In genomic region chr15:78210203-78210602, GRCm38 (mm10) we compare ENCODE assay signal across 28 mouse cellular contexts. TPM values are rescaled to one million over a fixed set of nuclear protein-coding genes. Genes with fewer than 3 reads are reported as not detected.
DNase-seq lines count a peak whose midpoint lies in the region; ATAC-seq and TF ChIP-seq lines count a peak whose summit lies in the region.
"Had no signal": no experiment of that assay in that cellular context is flagged by ENCODE, and none has a peak within 500 bp of the region (broad histone marks: within the 10 kb centered on the region; RNA-seq: fewer than 3 reads in every experiment).

No protein-coding gene starts in this region.

- H3K36me3 ChIP-seq in CH12.LX (replicated peaks in 1 of 2; ENCODE audit: control insufficient read depth in 1 of 2, insufficient read depth in 1 of 2, low read length in 1 of 2), result no peaks in the 10 kb centered on the region
- no peaks in the 10 kb centered on the region for H3K36me3 ChIP-seq in hindbrain, embryonic 10.5 days
- H3K36me3 ChIP-seq: embryonic facial prominence, embryonic 10.5 days; embryonic facial prominence, embryonic 13.5 days; forebrain, embryonic 12.5 days; G1E; heart, embryonic 10.5 days; heart, embryonic 13.5 days; hindbrain, embryonic 13.5 days; intestine, embryonic 15.5 days had no signal

- peak overlapping the region; percentile 28; the same call in 1 of the 2 replicates for H3K27ac ChIP-seq in CH12.LX (ENCODE audit: insufficient read depth, low read depth)
- H3K27ac ChIP-seq in hindbrain, embryonic 10.5 days, result no peak overlapping the region
- H3K27ac ChIP-seq: embryonic facial prominence, embryonic 10.5 days; embryonic facial prominence, embryonic 13.5 days; forebrain, embryonic 12.5 days; heart, adult 2 months; heart, embryonic 10.5 days; heart, embryonic 13.5 days; hindbrain, embryonic 13.5 days; intestine, embryonic 15.5 days had no signal

- peak; percentile 88 for DNase-seq in CH12.LX (ENCODE audit: extremely low read depth)
- DNase-seq in urinary bladder, postnatal 25 days (ENCODE audit: low spot score), result no peak
- no peak for DNase-seq in hindbrain, embryonic 10.5 days (ENCODE audit: low spot score)
- no peak for DNase-seq in thymus, postnatal 14 days
- DNase-seq: adrenal gland, adult 2 months; adrenal gland, postnatal 14 days; cerebellum, adult 11 months; cerebellum, adult 2 months; cerebellum, adult 9-11 months; cerebellum, postnatal 25 days; embryo, embryonic 11 days; gastrocnemius, postnatal 25 days; heart, adult 2 months; heart, postnatal 14 days; heart, postnatal 4 days had no signal

- H3K9ac ChIP-seq in CH12.LX (ENCODE audit: insufficient read depth, low read depth), result no peak overlapping the region
- H3K9ac ChIP-seq: embryonic facial prominence, embryonic 13.5 days; forebrain, embryonic 12.5 days; heart, embryonic 13.5 days; hindbrain, embryonic 13.5 days; intestine, embryonic 15.5 days had no signal

- H3K4me1 ChIP-seq in CH12.LX (ENCODE audit: control insufficient read depth in 1 of 2, insufficient read depth in 2 of 2), result peaks cover 29 to 35% of the 10 kb centered on the region in 2 experiments
- peaks cover 6% of the 10 kb centered on the region for H3K4me1 ChIP-seq in hindbrain, embryonic 10.5 days (replicated peaks)
- H3K4me1 ChIP-seq: embryonic facial prominence, embryonic 10.5 days; embryonic facial prominence, embryonic 13.5 days; forebrain, embryonic 12.5 days; heart, embryonic 10.5 days; heart, embryonic 13.5 days; intestine, embryonic 15.5 days had no signal

- in situ Hi-C loops in CH12.LX (cut with MboI; ENCODE audit: low pct_ligation_motif_present, low pct_unique_long_range_greater_than_20kb, low sequenced_read_pairs), result no loop called here

- H3K27me3 ChIP-seq in CH12.LX (replicated peaks), result no peaks in the 10 kb centered on the region
- peaks cover 8% of the 10 kb centered on the region for H3K27me3 ChIP-seq in hindbrain, embryonic 10.5 days (ENCODE audit: insufficient read depth, poor library complexity, severe bottlenecking)

- peak; percentile 58; the same call in 1 of the 2 replicates for ATAC-seq in common myeloid progenitor, adult 5-6 weeks (replicated peaks; ENCODE audit: low read depth, poor library complexity, severe bottlenecking)
- ATAC-seq in megakaryocyte progenitor cell, adult 5-6 weeks (replicated peaks; ENCODE audit: poor library complexity), result peak; percentile 50
- ATAC-seq: forebrain, embryonic 16.5 days; hindbrain, embryonic 16.5 days; intestine, embryonic 15.5 days had no signal

- TF ChIP-seq POLR2A in CH12.LX (IDR thresholded peaks at IDR 0.05; ENCODE audit: low read depth, low read length), result no peak

- H3K4me2 ChIP-seq in CH12.LX (ENCODE audit: insufficient read depth, low read depth, poor library complexity, severe bottlenecking), result no peak overlapping the region
- H3K4me2 ChIP-seq: embryonic facial prominence, embryonic 13.5 days; forebrain, embryonic 12.5 days; heart, embryonic 13.5 days; hindbrain, embryonic 13.5 days; intestine, embryonic 15.5 days had no signal

- TF ChIP-seq RAD21 in CH12.LX (IDR thresholded peaks at IDR 0.05; ENCODE audit: low read depth, low read length), result no peak

- H3K9me3 ChIP-seq in CH12.LX (replicated peaks; ENCODE audit: low read length), result peaks cover 10% of the 10 kb centered on the region
- H3K9me3 ChIP-seq in hindbrain, embryonic 10.5 days, result 0 out of 2 replicates have a peak, but pooled peaks cover 6% of the 10 kb centered on the region
- H3K9me3 ChIP-seq: forebrain, embryonic 12.5 days; G1E; heart, embryonic 10.5 days; hindbrain, embryonic 13.5 days; intestine, embryonic 15.5 days had no signal

- H3K4me3 ChIP-seq in CH12.LX (replicated peaks in 1 of 3; ENCODE audit: low read depth in 2 of 3, low read length in 2 of 3, poor library complexity in 1 of 3), result no peak overlapping the region
- no peak overlapping the region for H3K4me3 ChIP-seq in hindbrain, embryonic 10.5 days
- H3K4me3 ChIP-seq: embryonic facial prominence, embryonic 10.5 days; embryonic facial prominence, embryonic 13.5 days; erythroblast, embryonic 14.5 days; forebrain, embryonic 12.5 days; heart, adult 2 months; heart, embryonic 10.5 days; heart, embryonic 13.5 days; hindbrain, embryonic 13.5 days; intestine, embryonic 15.5 days had no signal

- dilution Hi-C loops in CH12.LX (cut with MboI; ENCODE audit: extremely low pct_ligation_motif_present, extremely low pct_unique_long_range_greater_than_20kb, low sequenced_read_pairs), result no loop called here

- no peak for TF ChIP-seq CTCF in CH12.LX (conservative IDR thresholded peaks at IDR 0.05 in 1 of 2, IDR thresholded peaks at IDR 0.05 in 1 of 2; ENCODE audit: low read depth in 2 of 2, low read length in 2 of 2)

- WGBS in hindbrain, embryonic 10.5 days, result 77% methylated on average over 4 of the region's 4 CpGs

- H3K79me2 ChIP-seq in CH12.LX (replicated peaks; ENCODE audit: control insufficient read depth, extremely low read depth, insufficient read depth, poor library complexity, severe bottlenecking), result no peaks in the 10 kb centered on the region

- peak; percentile 84 for TF ChIP-seq EP300 in CH12.LX (IDR thresholded peaks at IDR 0.05; ENCODE audit: low read length)

TF ChIP-seq in CH12.LX, 34 proteins besides CTCF, POLR2A, EP300 and RAD21 (continues in another document):
- TF ChIP-seq BHLHE40 (IDR thresholded peaks at IDR 0.05; ENCODE audit: low read depth, low read length), result peak; percentile 26; the same call in 1 of the 2 replicates
- no peak for TF ChIP-seq CHD1 (IDR thresholded peaks at IDR 0.05; ENCODE audit: low read depth, low read length)
- no peak for TF ChIP-seq KAT2A (IDR thresholded peaks at IDR 0.05; ENCODE audit: insufficient replicate concordance, low read length)
- TF ChIP-seq MAFK (IDR thresholded peaks at IDR 0.05; ENCODE audit: insufficient replicate concordance, low read length), result no peak
- TF ChIP-seq NRF1 (IDR thresholded peaks at IDR 0.05; ENCODE audit: low read depth, low read length), result no peak
- TF ChIP-seq CHD2 (IDR thresholded peaks at IDR 0.05; ENCODE audit: low read length), result peak; percentile 43; the same call in 1 of the 2 replicates
- TF ChIP-seq MYC (IDR thresholded peaks at IDR 0.05; ENCODE audit: low read depth, low read length), result no peak; the same call in 1 of the 2 replicates
- TF ChIP-seq TBP (conservative IDR thresholded peaks at IDR 0.05; ENCODE audit: low read depth, low read length), result no peak
- no peak for TF ChIP-seq ZMIZ1 (IDR thresholded peaks at IDR 0.05; ENCODE audit: low read depth, low read length)
- TF ChIP-seq UBTF (IDR thresholded peaks at IDR 0.05; ENCODE audit: low read depth, low read length), result no peak
- TF ChIP-seq ETS1 (conservative IDR thresholded peaks at IDR 0.05; ENCODE audit: low read depth, low read length), result peak; percentile 43
- TF ChIP-seq SMC3 (IDR thresholded peaks at IDR 0.05; ENCODE audit: low read depth, low read length), result no peak
- TF ChIP-seq JUN (IDR thresholded peaks at IDR 0.05; ENCODE audit: insufficient read depth, low read depth, low read length), result no peak
- no peak for TF ChIP-seq NELFE (IDR thresholded peaks at IDR 0.05; ENCODE audit: low read depth, low read length)
- peak; percentile 50; the same call in 1 of the 2 replicates for TF ChIP-seq ELF1 (IDR thresholded peaks at IDR 0.05; ENCODE audit: low read depth, low read length)
- peak; percentile 52; the same call in 1 of the 2 replicates for TF ChIP-seq TCF12 (IDR thresholded peaks at IDR 0.05; ENCODE audit: low read depth, low read length)
- no peak for TF ChIP-seq USF2 (conservative IDR thresholded peaks at IDR 0.05; ENCODE audit: low read depth, low read length)
- TF ChIP-seq USF1 (IDR thresholded peaks at IDR 0.05; ENCODE audit: low read depth, low read length), result no peak
- TF ChIP-seq JUND (conservative IDR thresholded peaks at IDR 0.05; ENCODE audit: low read depth, low read length), result no peak
- no peak for TF ChIP-seq ZNF384 (IDR thresholded peaks at IDR 0.05; ENCODE audit: low read depth, low read length)
- TF ChIP-seq MAX (IDR thresholded peaks at IDR 0.05; ENCODE audit: low read length), result no peak
- TF ChIP-seq HCFC1 (IDR thresholded peaks at IDR 0.05; ENCODE audit: low read depth, low read length), result no peak
- TF ChIP-seq SIN3A (IDR thresholded peaks at IDR 0.05; ENCODE audit: low read length), result 0 out of 2 replicates have a peak, but pooled peaks have one; percentile 32
- no peak for TF ChIP-seq E2F4 (IDR thresholded peaks at IDR 0.05; ENCODE audit: insufficient replicate concordance, low read depth, low read length)
- no peak for TF ChIP-seq RCOR1 (conservative IDR thresholded peaks at IDR 0.05; ENCODE audit: low read depth, low read length)
- no peak for TF ChIP-seq POLR2AphosphoS2 (IDR thresholded peaks at IDR 0.05; ENCODE audit: low read depth, low read length)
- TF ChIP-seq GABPA (IDR thresholded peaks at IDR 0.05; ENCODE audit: insufficient replicate concordance, low read depth, low read length), result no peak
- TF ChIP-seq PAX5 (IDR thresholded peaks at IDR 0.05; ENCODE audit: low read length), result no peak

RNA-seq across cellular contexts. Expression of gene Pvalb, which starts 4.0 kb away (rescaled TPM):
- 11.8 and 12.8 TPM in 2 replicates for total RNA-seq in CH12.LX (2012; rRNA removed)
- total RNA-seq in CH12.LX (2014; rRNA removed), result 10.0 and 11.4 TPM in 2 replicates
- 16.4 and 21.0 TPM in 2 replicates for polyA plus RNA-seq in CH12.LX (2012; ENCODE audit: insufficient read length, low read depth)
- not detected in 2 replicates for total RNA-seq in common myeloid progenitor, adult 5-6 weeks (2017)
- not detected in 2 replicates for total RNA-seq in megakaryocyte progenitor cell, adult 5-6 weeks (2015)
- total RNA-seq in megakaryocyte progenitor cell, adult 5-6 weeks (2017), result not detected in 2 replicates
- 0.39 and 0.52 TPM in 2 replicates for polyA plus RNA-seq in hindbrain, embryonic 10.5 days (2016; fragmentation: Nextera tagmentation; extraction: Ambion mirVana)
- total RNA-seq: adrenal gland, adult 2 months; adrenal gland, postnatal 14 days; G1E had no signal
- polyA plus RNA-seq: adrenal gland, adult 2 months; embryonic facial prominence, embryonic 10.5 days; embryonic facial prominence, embryonic 13.5 days; erythroblast, embryonic 14.5 days; forebrain, embryonic 12.5 days; forebrain, embryonic 16.5 days; G1E; intestine, embryonic 15.5 days had no signal

RNA-seq across cellular contexts. Expression of gene Ncf4, which starts 34.4 kb away (rescaled TPM):
- total RNA-seq in CH12.LX (2012; rRNA removed), result 213 and 339 TPM in 2 replicates
- 177 and 188 TPM in 2 replicates for total RNA-seq in CH12.LX (2014; rRNA removed)
- 118 and 145 TPM in 2 replicates for polyA plus RNA-seq in CH12.LX (2012; ENCODE audit: insufficient read length, low read depth)
- 42.8 and 82.2 TPM in 2 replicates for total RNA-seq in common myeloid progenitor, adult 5-6 weeks (2017)
- total RNA-seq in megakaryocyte progenitor cell, adult 5-6 weeks (2015), result 128 and 151 TPM in 2 replicates
- total RNA-seq in megakaryocyte progenitor cell, adult 5-6 weeks (2017), result 77.4 and 119 TPM in 2 replicates
- polyA plus RNA-seq in hindbrain, embryonic 10.5 days (2016; fragmentation: Nextera tagmentation; extraction: Ambion mirVana), result 4.4 and 7.5 TPM in 2 replicates

RNA-seq across cellular contexts. Expression of gene Ift27, which starts 36.3 kb away (rescaled TPM):
- total RNA-seq in CH12.LX (2012; rRNA removed), result 72.1 and 84.9 TPM in 2 replicates
- 67.1 and 84.1 TPM in 2 replicates for total RNA-seq in CH12.LX (2014; rRNA removed)
- polyA plus RNA-seq in CH12.LX (2012; ENCODE audit: insufficient read length, low read depth), result 82.1 and 87.2 TPM in 2 replicates
- 14.3 and 18.2 TPM in 2 replicates for total RNA-seq in common myeloid progenitor, adult 5-6 weeks (2017)
- 45.1 and 48.6 TPM in 2 replicates for total RNA-seq in megakaryocyte progenitor cell, adult 5-6 weeks (2015)
- total RNA-seq in megakaryocyte progenitor cell, adult 5-6 weeks (2017), result 9.7 and 16.5 TPM in 2 replicates
- 156 and 171 TPM in 2 replicates for polyA plus RNA-seq in hindbrain, embryonic 10.5 days (2016; fragmentation: Nextera tagmentation; extraction: Ambion mirVana)

Comparison
In these comparisons a context has a peak if more than half of its experiments do, and no peak if none do; other contexts are left out.
1. RNA of gene Pvalb, which starts 4.0 kb away (total RNA-seq): 10.0 to 12.8 TPM in CH12.LX; not detected in common myeloid progenitor, adult 5-6 weeks and not detected in megakaryocyte progenitor cell, adult 5-6 weeks; every median in the first group is over 10 times any median in the second.